Mouse (Mus musculus): ENCODE data around the gene Ythdc1.
"Not testable (repeated sequence)": the region's sequence is repeated elsewhere in the genome, so short reads cannot be mapped to it uniquely, and the experiment has no call there.

Gene Ythdc1

DNA sequence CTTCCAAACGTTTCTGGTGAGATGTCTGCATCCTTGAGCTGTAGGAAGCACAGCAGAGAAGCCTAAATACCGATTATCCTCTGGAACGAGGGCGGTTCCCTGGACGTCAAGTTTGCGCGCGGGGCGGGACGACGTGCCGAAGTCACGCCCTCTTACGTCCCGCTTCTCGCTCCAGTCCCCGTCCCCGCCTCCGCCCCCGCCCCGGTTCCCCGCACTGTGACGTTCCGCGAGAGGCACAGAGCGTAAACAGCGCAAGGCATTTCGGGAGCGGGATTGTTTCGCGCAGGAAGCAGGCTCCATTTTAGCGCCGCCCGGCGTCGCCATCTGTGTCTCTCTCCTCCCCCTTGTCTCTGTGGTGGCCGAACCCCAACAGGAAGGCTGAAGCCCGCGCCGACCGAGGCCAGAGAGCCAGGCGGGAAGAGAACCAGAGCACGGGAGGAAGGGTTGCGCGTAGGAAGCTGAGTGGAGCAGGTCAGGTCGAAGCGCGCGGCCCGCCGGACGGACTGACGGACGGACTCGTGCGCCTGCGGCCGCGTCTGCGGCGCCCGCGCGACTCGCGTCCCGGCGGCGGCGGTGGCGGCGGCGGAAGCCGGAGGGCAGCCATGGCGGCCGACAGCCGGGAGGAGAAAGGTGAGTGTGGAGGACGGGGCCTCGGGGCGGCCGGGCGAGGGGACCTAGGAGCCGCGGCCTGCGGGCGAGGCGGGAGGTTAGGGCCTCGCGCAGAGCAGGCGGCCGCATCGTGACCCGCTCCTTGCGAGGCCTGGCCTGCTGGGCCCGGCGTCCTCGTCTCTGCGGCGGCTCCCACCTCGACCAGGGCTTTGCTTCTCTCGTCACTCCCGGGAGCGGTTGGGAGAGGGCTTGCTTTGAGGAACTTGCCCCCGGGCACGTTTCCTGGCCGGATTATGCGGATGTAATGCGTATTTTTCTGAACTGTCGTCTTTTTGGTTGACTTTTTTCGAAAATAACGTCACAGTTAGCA lies at the start of gene Ythdc1:
Gene Ythdc1 (plus strand): TSS at position 260 of the 979 bp plus-strand sequence.
- peak; percentile 93 for DNase-seq (ENCODE audit: extremely low spot score, low spot score)

DNA sequence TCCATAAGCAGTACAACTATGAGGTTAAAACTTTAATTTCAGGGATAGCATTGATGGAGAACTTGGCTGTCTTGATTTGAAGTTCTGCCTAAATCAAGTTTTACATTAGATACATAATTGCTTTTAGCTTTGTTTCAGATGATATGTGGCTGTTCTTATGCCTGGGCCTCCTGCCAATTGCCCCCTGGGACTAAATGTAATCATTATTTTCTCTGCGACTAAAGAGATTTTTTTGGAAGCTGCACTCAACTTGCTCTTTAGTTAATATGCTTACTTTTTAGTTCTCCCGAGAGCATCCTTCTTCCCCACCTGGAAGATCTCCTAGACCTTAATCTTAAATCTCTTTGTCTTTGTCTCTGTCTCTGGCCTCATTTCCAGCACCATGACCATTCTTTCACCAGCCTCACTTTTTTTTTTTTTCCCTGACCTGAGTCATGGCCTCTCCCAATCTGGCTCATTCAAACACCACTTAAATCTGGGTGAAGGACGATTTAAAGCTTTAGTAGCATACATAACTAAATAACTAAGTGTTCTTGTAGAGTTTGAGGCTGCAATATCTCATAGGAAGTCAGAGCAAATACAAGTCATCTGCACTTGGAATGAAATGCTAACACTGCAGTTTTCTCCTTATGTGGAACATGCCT lies 34.9 kb upstream of the Ythdc1 start:
- no peak for DNase-seq (ENCODE audit: extremely low spot score, low spot score)

DNA sequence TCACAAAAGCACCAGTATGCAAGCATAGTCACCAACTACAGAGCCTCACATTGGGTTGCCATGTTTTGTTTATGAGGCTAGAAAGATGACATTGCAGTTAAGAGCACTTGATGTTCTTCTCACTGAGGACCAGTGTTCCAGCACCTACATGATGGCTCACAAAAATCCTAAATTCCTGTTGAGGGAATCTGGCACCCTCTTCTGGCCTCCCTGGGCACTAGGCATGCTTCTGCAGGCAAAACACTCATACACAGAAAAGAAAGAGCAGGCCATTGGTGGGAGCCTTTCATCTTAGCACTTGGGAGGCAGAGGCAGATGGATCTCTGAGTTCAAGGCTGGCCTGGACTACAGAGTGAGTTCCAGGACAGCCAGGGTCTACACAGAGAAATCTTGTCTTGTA lies 33.0 kb upstream of the Ythdc1 start:
- no peak for DNase-seq (ENCODE audit: extremely low spot score, low spot score)

DNA sequence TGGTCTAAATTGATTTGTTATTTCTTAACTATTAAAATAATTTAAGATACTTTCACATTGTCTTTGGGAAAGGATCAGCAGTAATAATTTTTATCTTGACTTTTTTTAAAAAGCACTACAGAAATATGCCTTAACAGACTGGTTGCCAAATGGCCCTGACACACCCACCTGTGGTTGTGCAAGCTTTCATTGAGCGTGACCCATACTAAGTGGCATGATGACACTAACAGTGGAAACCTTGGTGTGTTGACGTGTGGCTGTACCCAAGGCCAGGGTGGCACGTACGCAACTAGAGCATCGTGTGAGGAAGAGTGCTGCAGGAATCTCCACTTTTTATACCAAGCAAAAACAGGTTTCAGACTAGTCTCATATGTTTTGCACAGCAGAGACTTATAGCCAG lies 27.1 kb upstream of the Ythdc1 start:
- DNase-seq (ENCODE audit: extremely low spot score, low spot score), result no peak

- DNase-seq (ENCODE audit: extremely low spot score, low spot score), result no peak
Observed at GRCm38 (mm10) chr5:86778471-86778870, 25.6 kb upstream of the Ythdc1 start.

- no peak for DNase-seq (ENCODE audit: extremely low spot score, low spot score)
Observed at GRCm38 (mm10) chr5:86783059-86783458, 21.0 kb upstream of the Ythdc1 start.

DNA sequence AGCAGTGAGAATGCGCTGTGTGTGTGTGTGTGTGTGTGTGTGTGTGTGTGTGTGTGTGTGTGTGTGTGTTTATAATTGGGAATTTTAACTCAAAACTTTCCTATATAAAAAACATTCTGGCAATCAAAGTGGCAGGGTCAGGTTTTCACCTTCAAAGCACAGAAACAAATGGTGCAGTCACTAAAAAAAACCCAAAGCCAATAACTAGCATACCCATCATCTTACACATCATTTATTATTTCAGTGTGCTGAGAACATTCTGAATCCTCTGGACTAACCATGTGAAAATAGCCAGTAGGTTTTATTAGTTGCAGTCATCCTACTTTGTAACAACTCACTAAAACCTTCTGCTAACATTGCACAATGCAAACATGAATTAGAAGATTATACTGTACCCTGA lies 19.8 kb upstream of the Ythdc1 start:
- no peak for DNase-seq (ENCODE audit: extremely low spot score, low spot score)

- no peak for DNase-seq (ENCODE audit: extremely low spot score, low spot score)
Observed at GRCm38 (mm10) chr5:86786798-86787197, 17.2 kb upstream of the Ythdc1 start.

DNA sequence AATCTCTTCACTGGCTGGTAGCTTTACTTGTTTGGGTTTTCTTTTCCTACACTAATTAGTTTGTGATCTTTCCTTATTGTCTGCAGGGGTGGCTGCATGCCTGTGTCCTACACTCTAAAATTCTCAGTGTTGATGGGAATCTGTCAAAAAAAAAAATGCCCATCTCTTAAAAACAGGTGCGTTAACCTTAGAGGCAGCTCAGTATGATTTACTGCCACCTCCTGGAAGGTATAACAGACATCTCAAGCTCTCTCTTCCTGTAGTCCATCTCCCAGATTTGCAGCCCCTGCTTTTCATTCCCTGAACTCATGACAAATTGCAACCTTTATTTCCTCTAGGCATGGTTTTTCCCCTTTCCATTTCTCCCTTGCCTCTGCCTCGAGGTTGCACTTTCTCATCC lies 14.1 kb upstream of the Ythdc1 start:
- DNase-seq (ENCODE audit: extremely low spot score, low spot score), result no peak

DNA sequence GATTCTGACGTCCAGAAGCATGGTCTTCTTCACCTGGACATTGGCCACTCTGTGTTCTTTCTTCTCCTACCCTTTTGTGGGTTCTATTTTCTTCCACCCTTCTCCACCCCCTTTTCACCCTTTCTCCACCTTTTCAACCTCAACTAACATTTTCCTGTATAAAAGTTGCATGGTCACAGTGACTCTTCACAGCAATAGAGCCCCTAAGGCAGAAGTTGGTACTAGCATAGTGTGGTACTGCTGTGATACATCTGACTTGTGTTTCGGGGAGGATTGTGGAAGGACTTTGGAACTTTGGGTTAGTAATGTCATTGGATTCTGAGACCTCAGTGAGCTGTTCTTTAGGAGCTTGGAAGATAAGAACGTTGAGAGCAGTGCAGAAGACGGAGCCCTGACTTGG lies 11.8 kb upstream of the Ythdc1 start:
- no peak for DNase-seq (ENCODE audit: extremely low spot score, low spot score)

DNA sequence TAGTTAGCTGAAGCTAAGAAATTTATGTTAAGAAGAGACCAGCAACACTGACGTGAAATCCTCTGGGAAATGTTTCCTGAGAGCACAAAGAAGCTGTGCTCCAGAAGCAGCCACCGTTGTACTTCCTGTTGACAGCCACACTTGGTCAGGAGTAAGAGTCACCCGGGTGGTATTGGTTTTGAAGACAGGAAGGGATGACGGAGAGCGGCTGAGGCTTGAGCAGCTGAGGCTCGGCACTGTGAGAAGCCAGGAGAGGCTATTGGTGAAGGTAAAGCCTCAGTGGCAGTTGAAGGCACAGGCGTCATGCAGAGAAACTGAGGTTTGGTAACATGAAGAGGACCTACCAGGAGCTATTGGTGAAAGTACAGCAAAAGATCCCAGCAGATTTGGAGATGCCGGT lies 11.2 kb upstream of the Ythdc1 start:
- no peak for DNase-seq (ENCODE audit: extremely low spot score, low spot score)

DNA sequence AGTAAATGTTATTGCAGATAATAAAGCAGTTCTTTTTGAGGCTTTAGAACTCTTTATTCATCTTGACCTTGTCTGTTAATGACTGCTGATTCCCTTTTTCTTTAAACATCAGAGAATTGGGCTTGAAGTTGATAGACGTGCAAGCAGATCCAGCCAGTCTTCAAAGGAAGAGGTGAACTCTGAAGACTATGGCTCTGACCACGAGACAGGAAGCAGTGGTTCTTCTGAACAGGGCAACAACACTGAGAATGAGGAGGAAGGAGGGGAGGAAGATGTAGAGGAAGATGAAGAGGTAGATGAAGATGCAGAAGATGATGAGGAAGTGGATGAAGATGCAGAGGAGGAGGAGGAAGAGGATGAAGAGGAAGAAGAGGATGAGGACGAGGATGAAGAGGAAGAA lies 12.8 kb downstream of the Ythdc1 start:
- DNase-seq (ENCODE audit: extremely low spot score, low spot score), result no peak

GRCm38 (mm10) chr5:86836378-86836777 lies 32.4 kb downstream of the Ythdc1 start:
- not testable (repeated sequence) for DNase-seq (ENCODE audit: extremely low spot score, low spot score)

GRCm38 (mm10) chr5:86838110-86838509 lies 34.1 kb downstream of the Ythdc1 start:
- no peak for DNase-seq (ENCODE audit: extremely low spot score, low spot score)

GRCm38 (mm10) chr5:86839472-86839871 lies 35.5 kb downstream of the Ythdc1 start:
- no peak for DNase-seq (ENCODE audit: extremely low spot score, low spot score)

DNA sequence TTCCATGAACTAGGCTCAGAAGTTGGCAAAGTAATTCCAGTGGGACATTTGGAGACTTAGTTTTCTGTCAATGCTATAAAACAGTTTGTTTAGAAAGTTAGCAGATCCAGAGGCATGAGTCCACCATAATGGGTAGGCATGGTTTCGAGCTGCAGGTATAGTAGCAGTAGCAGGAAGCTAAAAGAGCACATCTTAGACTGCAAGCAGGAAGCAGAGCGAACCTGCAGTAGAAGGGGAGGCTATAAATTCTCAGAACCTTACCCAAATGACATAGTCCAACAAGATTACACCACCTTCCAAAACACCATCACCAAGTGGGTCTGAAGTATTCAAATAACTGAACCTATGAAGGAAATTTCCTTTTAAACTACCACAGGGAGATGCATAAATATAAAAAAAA lies 36.2 kb downstream of the Ythdc1 start:
- no peak for DNase-seq (ENCODE audit: extremely low spot score, low spot score)

DNA sequence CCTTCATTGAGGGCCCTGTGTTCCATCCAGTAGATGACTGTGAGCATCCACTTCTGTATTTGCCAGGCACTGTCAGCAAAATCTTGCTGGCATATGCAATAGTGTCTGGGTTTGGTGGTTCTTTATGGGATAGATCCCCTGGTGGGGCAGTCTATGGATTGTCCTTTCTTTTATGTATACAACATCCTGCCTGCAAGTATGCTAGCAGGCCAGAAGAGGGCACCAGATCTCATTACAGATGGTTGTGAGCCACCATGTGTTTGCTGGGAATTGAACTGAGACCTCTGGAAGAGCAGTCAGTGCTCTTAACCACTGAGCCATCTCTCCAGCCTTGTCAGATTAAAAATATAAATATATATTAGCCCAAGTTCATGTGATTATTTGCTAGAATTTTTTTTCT lies 37.2 kb downstream of the Ythdc1 start:
- not testable (repeated sequence) for DNase-seq (ENCODE audit: extremely low spot score, low spot score)

DNA sequence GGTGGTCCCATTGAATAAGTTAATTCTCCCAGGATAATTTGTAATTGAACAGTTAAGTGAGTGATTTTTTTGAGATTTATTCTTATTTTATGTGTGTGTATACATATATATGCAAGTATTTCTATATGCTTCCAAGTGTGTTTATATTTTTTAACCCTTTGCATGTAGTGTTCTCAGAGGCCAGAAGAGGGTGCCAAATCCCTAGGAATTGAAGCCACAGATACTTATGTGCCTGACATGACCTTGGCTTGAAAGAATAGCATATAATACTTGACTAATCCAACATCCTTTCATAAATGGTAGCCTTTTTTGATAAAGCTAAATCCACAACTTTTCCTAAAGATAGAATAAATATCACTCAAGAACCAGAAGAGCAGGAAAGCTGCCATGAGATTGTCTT lies 46.1 kb downstream of the Ythdc1 start:
- DNase-seq (ENCODE audit: extremely low spot score, low spot score), result peak; percentile 26

DNA sequence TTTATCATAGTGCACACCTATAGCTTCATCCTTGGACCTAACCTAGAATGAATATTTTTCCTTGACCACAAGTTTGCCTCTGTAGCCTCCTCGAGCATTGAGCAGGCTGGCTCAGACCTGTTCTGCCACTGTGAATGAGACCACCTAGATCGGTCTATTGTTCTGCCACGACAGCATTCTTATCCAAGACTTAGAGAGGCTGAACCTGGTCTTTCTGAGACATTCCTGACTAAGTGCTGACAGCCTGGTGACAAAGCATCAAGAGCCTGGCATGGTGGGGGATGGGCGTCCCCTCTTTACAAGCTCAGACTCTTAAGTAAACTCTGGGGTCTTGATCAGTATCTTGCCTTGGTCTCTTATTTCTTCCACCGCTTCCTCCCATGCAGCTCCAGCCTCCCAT lies 47.6 kb downstream of the Ythdc1 start:
- no peak for DNase-seq (ENCODE audit: extremely low spot score, low spot score)

DNA sequence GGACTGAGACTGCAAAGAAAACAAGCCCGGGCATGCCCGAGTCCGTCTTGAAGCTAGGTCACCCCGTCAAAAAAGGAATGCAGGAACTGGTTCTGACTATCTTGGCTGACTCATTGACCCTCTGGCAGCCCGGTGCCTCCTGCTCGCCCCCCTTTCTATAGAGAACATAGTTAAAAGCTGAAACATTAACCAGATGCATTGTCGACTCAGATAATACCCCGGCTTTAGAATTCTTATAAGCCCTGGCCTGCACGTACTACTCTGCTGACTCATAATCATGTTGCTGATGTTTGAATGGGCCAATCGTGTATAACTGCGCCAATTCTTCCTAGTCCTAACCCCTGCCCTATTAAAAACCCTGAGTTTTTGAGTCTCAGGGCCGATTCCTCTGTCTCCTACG lies 52.5 kb downstream of the Ythdc1 start:
- DNase-seq (ENCODE audit: extremely low spot score, low spot score), result not testable (repeated sequence)

GRCm38 (mm10) chr5:86857682-86858081 lies 53.7 kb downstream of the Ythdc1 start:
- DNase-seq (ENCODE audit: extremely low spot score, low spot score), result no peak

DNA sequence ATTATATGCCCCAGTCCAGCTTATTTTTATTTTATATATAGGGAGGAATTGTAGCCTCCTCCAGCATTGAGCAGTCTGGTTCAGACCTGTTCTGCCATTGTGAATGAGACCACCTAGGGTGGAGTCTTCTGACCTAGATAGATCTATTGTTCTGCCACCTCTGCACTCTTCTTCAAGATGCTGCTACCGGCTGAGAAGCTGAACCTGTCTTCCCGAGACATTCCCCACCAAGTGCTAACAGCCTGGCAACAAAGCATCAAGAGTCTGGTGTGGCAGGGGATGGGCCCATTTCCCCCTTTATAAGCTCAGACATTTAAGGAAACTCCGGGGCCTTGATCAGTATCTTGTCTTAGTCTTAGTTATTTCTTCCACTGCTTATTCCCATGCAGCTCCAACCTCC lies 54.3 kb downstream of the Ythdc1 start:
- no peak for DNase-seq (ENCODE audit: extremely low spot score, low spot score)

DNA sequence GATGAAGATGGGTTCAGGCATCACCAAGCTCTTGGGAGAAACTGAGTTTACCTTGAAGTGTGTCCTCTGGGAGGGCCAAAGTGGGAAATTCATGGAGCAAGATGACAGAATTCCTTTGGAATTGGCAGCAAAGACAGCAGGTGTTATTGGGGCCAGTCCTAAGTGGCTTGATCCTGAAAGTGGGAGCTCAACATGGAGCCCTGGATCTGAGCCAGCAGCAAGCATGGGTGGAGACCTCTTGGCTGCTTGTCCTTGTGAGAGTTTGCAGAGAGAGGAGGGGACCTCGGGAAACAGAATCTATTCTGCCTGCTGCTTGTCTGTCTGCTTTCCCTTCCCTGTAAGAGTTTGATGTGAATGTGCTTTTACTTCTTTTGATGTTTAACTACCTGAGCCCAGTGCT lies 67.9 kb downstream of the Ythdc1 start:
- no peak for DNase-seq (ENCODE audit: extremely low spot score, low spot score)
